Mouse (Mus musculus) brain, embryonic 14.5 days (tissue): ENCODE measurements around the gene Traf6.

Experiments used
- CTCF ChIP-seq: fragments of 200-500 bp; IDR thresholded peaks from 2 replicates; pipeline ENCODE4 v1.5.1; 2012; ENCODE audit warnings: inconsistent platforms, mild to moderate bottlenecking, moderate library complexity, borderline replicate concordance; ENCODE audit not compliant: insufficient read depth, insufficient read length; ENCODE audit errors: extremely low read depth
- POLR2A ChIP-seq: fragments of 200-500 bp; IDR thresholded peaks from 2 replicates; pipeline ENCODE4 v1.6.1; 2012; ENCODE audit warnings: mild to moderate bottlenecking, inconsistent platforms, borderline replicate concordance; ENCODE audit not compliant: poor library complexity, insufficient read depth, insufficient read length, severe bottlenecking; ENCODE audit errors: extremely low read depth

DNA sequence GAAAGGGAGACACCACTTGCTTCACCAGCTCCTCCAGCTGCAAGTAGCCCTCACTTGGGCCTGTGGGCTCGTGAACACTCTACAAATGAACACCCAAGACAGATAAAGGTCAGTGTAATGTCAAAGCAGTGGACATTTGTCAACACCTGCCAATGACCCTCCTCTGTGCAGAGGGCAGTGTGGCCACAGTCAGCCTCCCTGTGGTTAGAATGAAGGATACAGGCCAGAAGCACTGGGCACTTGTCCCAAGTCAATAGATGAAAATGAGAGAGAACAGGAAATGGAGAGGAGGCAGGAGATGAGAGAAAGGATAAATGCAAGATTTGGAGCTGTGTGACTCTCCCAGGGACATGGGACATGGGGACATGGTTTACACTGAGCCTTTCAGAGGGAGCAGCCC is 51.2 kb downstream of the Traf6 start:
- TF ChIP-seq POLR2A = no peak
- no peak for TF ChIP-seq CTCF
